Mouse (Mus musculus): Measurements from ENCODE around the gene Wdr17. TPM values are rescaled to one million over a fixed set of nuclear protein-coding genes. Genes with fewer than 3 reads are reported as not detected.

Gene Wdr17
- total and polyA plus RNA-seq, 2 experiments from 2014 or later = 13.9 to 16.7 TPM

- Histone ChIP-seq H3K4me2 (ENCODE audit: low read depth, low read length, poor library complexity, severe bottlenecking) (no peak overlapping the region), H3K9ac (replicated peaks; ENCODE audit: low read length, poor library complexity, severe bottlenecking) (no peak overlapping the region), H3K27me3 (ENCODE audit: insufficient read depth, low read length) (no peaks in the 10 kb centered on the region), H3K4me3 (ENCODE audit: low read depth, low read length) (no peak overlapping the region), H3K27ac (ENCODE audit: low read depth, low read length) (no peak overlapping the region), H3K9me3 (ENCODE audit: low read length) (no peaks in the 10 kb centered on the region), H3K4me1 (ENCODE audit: insufficient read depth, low read length) (no peaks in the 10 kb centered on the region), H3K36me3 (ENCODE audit: insufficient read depth, low read length) (no peaks in the 10 kb centered on the region)
- WGBS = 87% methylated on average over 3 of the region's 3 CpGs
- ATAC-seq (ENCODE audit: low FRiP score) (no peak), DNase-seq (ENCODE audit: low spot score) (no peak)
- TF ChIP-seq CTCF (IDR thresholded peaks at IDR 0.05) = no peak
These were observed 305.5 kb downstream of the Wdr17 start for GRCm38 (mm10) chr8:54581436-54581835.

Other genes with a start within 250 kb of the Wdr17 start
- gene Gpm6a, start 67.7 kb upstream of the Wdr17 start, total RNA-seq (2014; rRNA removed) = 913 and 1,167 TPM in 2 replicates
- gene Gpm6a, start 67.7 kb upstream of the Wdr17 start, polyA plus RNA-seq (2015; fragmentation: Nextera tagmentation; extraction: Ambion mirVana) = 620 and 624 TPM in 2 replicates